Mouse (Mus musculus): ENCODE measurements at regions not wholly inside any gene's neighbourhood (a gene's known extent, or its start where the extent isn't known, plus 50 kb on each side); places are given as distances from the start of the nearest gene placed in this dataset.

- peak in 1 of 2 experiments; percentile 18 for DNase-seq (ENCODE audit: extremely low spot score in 1 of 2, low spot score in 1 of 2)
These were observed 160.5 kb upstream of the Sox9 start for GRCm38 (mm10) chr11:112621385-112622120.

DNA sequence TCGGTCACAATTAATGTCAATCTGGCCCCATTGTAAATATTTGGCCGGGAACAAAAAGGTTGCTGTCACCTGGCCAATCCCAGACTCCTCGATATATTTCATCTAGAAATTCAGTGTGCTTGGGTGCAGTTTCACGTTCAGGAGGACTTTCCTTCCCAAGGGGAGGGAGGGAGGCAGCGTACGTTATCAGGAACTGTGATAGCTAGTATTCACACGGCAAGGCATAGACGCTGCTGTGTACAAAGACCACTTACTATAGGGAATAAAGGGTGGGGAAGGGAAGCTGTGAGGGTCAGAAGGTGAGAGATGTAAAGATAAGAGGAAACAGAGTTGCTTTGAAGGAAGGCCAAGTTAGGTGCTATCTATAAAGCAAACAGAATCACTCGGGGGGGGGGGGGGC lies 132.7 kb upstream of the Sox9 start:
- DNase-seq (ENCODE audit: extremely low spot score in 1 of 2, low spot score in 1 of 2), result no peak

DNA sequence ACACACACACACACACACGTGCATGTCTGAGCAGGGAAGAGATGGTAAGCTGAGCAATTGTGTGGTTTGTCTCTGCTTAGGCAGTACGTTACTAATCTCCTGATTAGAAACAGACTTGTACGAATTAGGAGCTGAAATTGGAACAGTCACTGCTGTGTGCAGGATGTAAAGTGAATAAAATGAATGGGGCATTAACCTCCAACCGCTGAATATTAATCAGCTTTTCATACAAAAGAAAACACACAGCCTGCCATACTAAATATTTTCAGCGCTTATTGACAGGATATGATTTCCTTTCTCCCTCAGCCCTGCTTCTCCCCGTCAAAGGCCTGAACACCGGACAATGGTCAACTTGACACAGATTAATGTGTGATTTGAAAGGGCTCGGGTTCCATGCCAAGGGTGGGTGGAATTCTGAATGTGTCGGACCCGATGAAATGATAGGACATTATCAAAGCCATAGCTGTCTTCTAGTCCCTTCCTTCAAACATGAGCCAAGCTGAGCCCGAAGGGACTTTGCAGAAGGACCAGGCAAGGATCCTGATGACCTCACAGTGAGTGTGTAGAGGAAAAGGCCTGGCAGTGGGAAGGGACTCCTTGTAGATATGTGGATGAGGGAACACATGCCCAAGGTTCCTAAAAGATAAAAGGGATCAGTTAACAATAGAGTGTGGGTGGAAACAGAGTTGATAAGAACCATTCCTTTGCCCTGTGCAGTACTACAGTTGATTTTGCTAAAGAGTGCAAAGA lies 124.4 kb upstream of the Sox9 start:
- DNase-seq (ENCODE audit: extremely low spot score in 1 of 2, low spot score in 1 of 2), result no peak

DNA sequence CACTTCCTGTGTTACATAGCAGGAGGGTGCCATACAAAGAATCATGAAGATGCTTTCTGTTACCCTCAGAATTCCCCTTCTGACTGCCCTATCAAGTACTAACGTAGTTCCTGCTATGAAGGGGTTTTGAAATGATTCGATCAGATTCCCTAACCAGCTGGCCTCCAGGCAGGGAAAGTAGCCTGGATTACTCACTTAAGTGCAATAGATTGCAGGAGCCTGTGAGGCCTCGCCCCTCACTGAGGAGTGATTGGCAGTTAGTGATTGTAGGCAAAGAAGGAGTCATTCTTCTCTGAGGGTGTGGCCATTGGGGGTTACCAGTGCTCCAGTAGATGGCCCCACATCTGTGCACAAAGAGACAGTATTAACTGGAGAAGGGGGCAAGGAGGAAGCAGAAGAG lies 122.1 kb upstream of the Sox9 start:
- no peak for DNase-seq (ENCODE audit: extremely low spot score in 1 of 2, low spot score in 1 of 2)

- DNase-seq (ENCODE audit: extremely low spot score in 1 of 2, low spot score in 1 of 2), result no peak
These were observed 120.6 kb upstream of the Sox9 start for GRCm38 (mm10) chr11:112661426-112661825.

GRCm38 (mm10) chr11:112667311-112667710 lies 114.7 kb upstream of the Sox9 start:
- no peak for DNase-seq (ENCODE audit: extremely low spot score in 1 of 2, low spot score in 1 of 2)

- DNase-seq (ENCODE audit: extremely low spot score in 1 of 2, low spot score in 1 of 2), result no peak
These were observed 109.9 kb upstream of the Sox9 start for GRCm38 (mm10) chr11:112672086-112672485.

- no peak for DNase-seq (ENCODE audit: extremely low spot score in 1 of 2, low spot score in 1 of 2)
These were observed 92.0 kb upstream of the Sox9 start for GRCm38 (mm10) chr11:112690047-112690446.

GRCm38 (mm10) chr11:112706091-112706490 lies 75.9 kb upstream of the Sox9 start:
- no peak for DNase-seq (ENCODE audit: extremely low spot score in 1 of 2, low spot score in 1 of 2)

DNA sequence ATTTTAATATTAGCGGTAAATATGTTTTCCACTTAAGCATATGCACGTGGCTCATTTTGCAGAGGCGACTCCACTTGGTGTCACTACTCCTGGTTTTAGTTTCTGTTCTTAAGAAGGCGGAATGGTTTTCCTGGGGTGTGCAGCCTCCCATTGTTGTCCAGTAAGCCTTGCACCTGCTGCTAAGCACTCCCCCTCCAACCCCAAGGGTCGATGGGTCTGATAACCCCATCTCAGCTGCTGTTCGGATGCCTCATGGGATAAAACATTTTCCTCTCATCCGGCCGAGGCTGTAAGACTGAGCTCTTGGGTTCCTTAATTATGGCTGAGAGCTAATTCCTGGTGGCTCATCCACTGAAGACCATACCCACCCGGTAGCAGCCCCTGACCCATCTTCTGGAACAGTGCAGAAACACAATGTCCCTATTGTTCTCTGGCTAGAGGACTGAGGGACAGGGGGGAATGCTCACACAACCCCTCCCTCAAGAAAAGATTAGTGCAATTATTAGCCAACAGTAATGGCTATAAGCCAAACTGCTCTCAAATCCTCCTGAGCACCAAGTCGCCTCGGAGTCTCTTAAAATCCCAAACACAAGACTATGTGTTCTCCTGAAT lies 73.8 kb upstream of the Sox9 start:
- DNase-seq (ENCODE audit: extremely low spot score in 1 of 2, low spot score in 1 of 2), result no peak

- no peak for DNase-seq (ENCODE audit: extremely low spot score in 1 of 2, low spot score in 1 of 2)
These were observed 70.4 kb upstream of the Sox9 start for GRCm38 (mm10) chr11:112711656-112712055.

GRCm38 (mm10) chr11:112718547-112718946 lies 63.5 kb upstream of the Sox9 start:
- no peak for DNase-seq (ENCODE audit: extremely low spot score in 1 of 2, low spot score in 1 of 2)

DNA sequence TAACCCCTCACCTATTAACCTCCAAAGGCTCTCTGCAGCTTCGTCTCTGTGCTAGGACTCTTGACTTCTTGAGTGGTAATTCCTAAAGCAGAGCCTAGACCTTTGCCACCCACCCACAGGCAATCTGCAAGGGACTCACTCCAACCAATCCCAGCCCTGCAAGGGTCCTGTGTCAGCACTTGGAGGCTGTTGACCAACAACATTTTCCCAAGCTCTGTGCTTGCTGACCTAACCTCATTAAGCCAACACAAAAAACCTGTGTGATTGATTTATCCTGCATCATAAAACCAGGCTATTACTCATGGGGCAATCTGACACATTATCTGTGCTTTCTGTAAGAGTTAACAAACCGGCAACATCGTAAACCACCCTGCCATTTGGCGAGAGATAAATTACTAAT lies 61.4 kb upstream of the Sox9 start:
- no peak for DNase-seq (ENCODE audit: extremely low spot score in 1 of 2, low spot score in 1 of 2)

DNA sequence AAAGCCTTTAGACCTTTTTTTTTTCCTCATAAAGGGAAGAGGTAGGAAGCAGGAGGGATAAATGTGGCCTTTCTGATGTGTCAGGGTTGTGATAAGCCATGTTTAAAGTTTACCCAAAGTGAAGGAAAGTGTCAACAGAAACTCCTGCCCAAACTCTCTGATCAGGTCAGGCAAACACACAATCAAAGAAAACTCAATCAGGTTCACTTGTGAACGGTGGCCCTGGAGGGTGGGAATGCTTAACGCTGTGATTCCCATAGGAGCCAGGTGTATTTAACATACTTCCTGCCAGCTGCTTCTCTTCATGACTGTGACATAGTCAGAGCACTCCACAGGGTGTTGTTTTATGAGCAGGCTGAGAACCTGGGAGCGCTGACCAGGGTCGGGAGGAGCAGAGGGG lies 59.1 kb upstream of the Sox9 start:
- DNase-seq (ENCODE audit: extremely low spot score in 1 of 2, low spot score in 1 of 2), result no peak

DNA sequence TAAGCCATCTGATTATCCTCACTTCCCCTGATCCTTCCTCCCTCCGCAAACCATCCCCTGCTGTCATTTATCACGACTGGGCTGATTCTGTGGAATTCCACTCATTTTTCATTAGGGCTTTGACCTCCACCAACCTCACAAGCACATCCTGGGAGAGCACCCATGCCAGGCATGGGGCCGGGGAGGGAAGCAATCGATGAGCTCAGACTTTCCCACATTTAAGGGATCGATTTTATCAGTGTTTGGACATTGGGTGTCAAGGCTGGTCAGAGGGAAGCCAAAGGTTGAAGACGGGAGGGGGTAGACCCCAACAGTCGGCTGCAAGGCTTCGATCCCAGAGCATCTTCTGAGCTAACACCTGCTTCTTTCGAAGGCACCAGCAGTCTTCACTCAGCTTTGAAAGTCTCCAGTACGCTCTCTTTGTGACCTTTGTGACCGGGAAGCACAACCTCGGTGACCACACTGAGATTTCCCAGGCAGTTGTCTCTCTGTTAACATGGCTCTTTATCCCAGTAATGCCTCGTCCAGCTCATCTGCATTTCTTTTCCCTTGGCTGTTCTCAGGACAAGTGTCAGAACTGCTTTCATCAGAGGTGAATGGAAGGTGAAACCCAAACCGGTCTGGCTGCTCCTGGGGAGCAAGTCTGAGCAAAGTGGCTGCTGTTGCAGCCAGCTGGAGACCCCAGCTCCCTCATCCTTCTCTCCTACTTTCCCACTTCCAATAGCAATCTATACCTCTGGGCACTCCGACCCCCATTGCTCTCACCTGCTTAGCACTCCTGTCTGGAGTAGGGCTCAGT lies 53.7 kb upstream of the Sox9 start:
- no peak for DNase-seq (ENCODE audit: extremely low spot score in 1 of 2, low spot score in 1 of 2)

Measured in frontal cortex, adult 2 months (tissue).